Comparison of ENCODE assay signal across 20 mouse cellular contexts in the genomic region with DNA sequence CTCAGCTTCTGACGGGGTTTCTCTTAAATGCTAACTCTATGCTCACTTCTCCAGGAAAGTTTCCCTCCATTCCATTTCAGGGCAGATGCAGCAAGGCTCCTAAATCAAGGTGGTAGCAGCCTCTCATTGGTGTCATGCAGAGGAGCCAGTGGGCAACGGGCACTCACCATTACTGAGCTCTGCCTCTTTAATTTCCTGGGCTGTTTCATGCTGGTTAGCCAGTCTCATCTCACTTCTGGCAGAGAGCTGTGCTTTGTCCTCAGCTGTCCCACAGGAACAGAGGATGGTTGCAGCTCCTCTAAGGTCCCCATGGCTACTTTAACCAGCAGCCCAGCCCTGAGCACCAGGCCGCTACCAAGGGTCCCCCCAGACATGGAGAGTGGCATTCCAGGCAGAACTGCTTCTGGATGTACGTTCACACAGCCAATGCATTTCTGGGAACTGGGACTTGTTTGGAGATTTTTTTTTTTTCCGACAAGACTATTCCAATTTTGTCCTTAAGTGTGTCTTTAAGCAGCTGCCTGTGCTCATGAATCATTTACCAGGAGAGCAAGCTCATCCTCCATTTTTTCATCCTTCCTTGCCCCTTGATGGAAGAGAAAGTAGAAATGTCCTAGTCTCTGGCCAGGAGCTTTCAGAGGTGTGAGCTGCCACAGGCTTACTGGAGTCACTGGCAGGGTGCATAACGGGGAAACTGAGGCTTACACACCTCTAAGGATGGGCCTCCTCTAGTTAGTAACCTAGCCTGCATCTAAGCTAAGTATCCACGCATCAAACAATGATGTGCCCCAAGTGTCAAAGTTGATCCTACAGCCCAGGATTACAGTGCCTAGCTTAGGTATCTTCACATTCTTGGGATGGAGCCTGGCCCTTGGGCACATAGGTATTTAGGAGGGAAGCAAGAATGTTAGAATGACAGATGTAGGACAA.
"Had no signal": no experiment of that assay in that cellular context is flagged by ENCODE, and none has a peak within 500 bp of the region (broad histone marks: within the 10 kb centered on the region; RNA-seq: fewer than 3 reads in every experiment).

No protein-coding gene starts in this region.

- H3K9ac ChIP-seq: limb, embryonic 12.5 days; limb, embryonic 15.5 days; liver, embryonic 14.5 days; liver, postnatal 0 days; lung, embryonic 14.5 days; midbrain, embryonic 13.5 days; neural tube, embryonic 13.5 days had no signal

- H3K4me1 ChIP-seq: limb, embryonic 15.5 days; midbrain, embryonic 13.5 days had no signal

- H3K4me3 ChIP-seq: layer of hippocampus, adult 2 months; limb, embryonic 12.5 days; limb, embryonic 15.5 days; midbrain, embryonic 13.5 days; myocyte; neural tube, embryonic 13.5 days had no signal

- DNase-seq: kidney, adult 2 months; kidney, postnatal 25 days; layer of hippocampus, adult 9-11 months; left cerebral cortex, postnatal 4 days; liver, postnatal 0 days; lung, embryonic 14.5 days; retina, postnatal 1 day; thymus, postnatal 25 days had no signal

- H3K36me3 ChIP-seq: limb, embryonic 12.5 days; limb, embryonic 15.5 days; midbrain, embryonic 13.5 days; neural tube, embryonic 13.5 days had no signal

- H3K27me3 ChIP-seq: limb, embryonic 12.5 days; limb, embryonic 15.5 days; midbrain, embryonic 13.5 days; neural tube, embryonic 13.5 days had no signal

- H3K9me3 ChIP-seq: limb, embryonic 12.5 days; limb, embryonic 15.5 days; midbrain, embryonic 13.5 days; neural tube, embryonic 13.5 days had no signal

- ATAC-seq: intestine, postnatal 0 days; liver, postnatal 0 days; lung, postnatal 0 days; midbrain, embryonic 13.5 days had no signal

- H3K27ac ChIP-seq: kidney, postnatal 0 days; layer of hippocampus, adult 2 months; limb, embryonic 12.5 days; limb, embryonic 15.5 days; liver, embryonic 14.5 days; macrophage; midbrain, embryonic 13.5 days; neural tube, embryonic 13.5 days had no signal

- H3K4me2 ChIP-seq: limb, embryonic 12.5 days; limb, embryonic 15.5 days; liver, embryonic 11.5 days; lung, embryonic 14.5 days; midbrain, embryonic 13.5 days; neural tube, embryonic 13.5 days had no signal
